In genomic region chr19:34697461-34697860, GRCm38 (mm10) we compare ENCODE assay signal across 18 mouse cellular contexts. TPM values are rescaled to one million over a fixed set of nuclear protein-coding genes. Genes with fewer than 3 reads are reported as not detected.
"Had no signal": no experiment of that assay in that cellular context is flagged by ENCODE, and none has a peak within 500 bp of the region (broad histone marks: within the 10 kb centered on the region; RNA-seq: fewer than 3 reads in every experiment).

No protein-coding gene starts in this region.

- H3K27me3 ChIP-seq: lung, embryonic 15.5 days; megakaryocyte, embryonic 14.5 days; midbrain, embryonic 13.5 days; midbrain, embryonic 15.5 days; neural tube, embryonic 12.5 days; stomach, embryonic 15.5 days had no signal

- DNase-seq: lung, adult 2 months; lung, postnatal 14 days; lung, postnatal 36 days; right cerebral cortex, postnatal 14 days; thymus, adult 2 months; thymus, postnatal 25 days; thymus, postnatal 4 days had no signal

- H3K4me2 ChIP-seq: lung, embryonic 15.5 days; midbrain, embryonic 11.5 days; midbrain, embryonic 13.5 days; midbrain, embryonic 15.5 days; neural tube, embryonic 12.5 days; stomach, embryonic 15.5 days had no signal

- H3K36me3 ChIP-seq: lung, embryonic 15.5 days; midbrain, embryonic 13.5 days; midbrain, embryonic 15.5 days; neural tube, embryonic 12.5 days; stomach, embryonic 15.5 days had no signal

- H3K27ac ChIP-seq: lung, embryonic 15.5 days; macrophage; midbrain, embryonic 13.5 days; midbrain, embryonic 15.5 days; neural tube, embryonic 12.5 days; stomach, postnatal 0 days had no signal

- H3K4me1 ChIP-seq: megakaryocyte, embryonic 14.5 days; midbrain, embryonic 13.5 days; midbrain, embryonic 15.5 days; neural tube, embryonic 12.5 days; stomach, embryonic 15.5 days had no signal

- H3K4me3 ChIP-seq: lung, embryonic 15.5 days; megakaryocyte, embryonic 14.5 days; midbrain, embryonic 13.5 days; midbrain, embryonic 15.5 days; neural tube, embryonic 12.5 days; stomach, embryonic 15.5 days had no signal

- H3K9ac ChIP-seq: lung, embryonic 15.5 days; midbrain, embryonic 13.5 days; midbrain, embryonic 15.5 days; neural tube, embryonic 12.5 days; stomach, embryonic 15.5 days had no signal

- H3K9me3 ChIP-seq: lung, embryonic 15.5 days; megakaryocyte, embryonic 14.5 days; midbrain, embryonic 13.5 days; midbrain, embryonic 15.5 days; neural tube, embryonic 12.5 days; stomach, embryonic 15.5 days had no signal

- ATAC-seq: lung, postnatal 0 days; midbrain, embryonic 13.5 days; midbrain, embryonic 15.5 days had no signal

RNA-seq across cellular contexts. Expression of gene Slc16a12, which starts 49.6 kb away (rescaled TPM):
- polyA plus RNA-seq: macrophage had no signal

RNA-seq across cellular contexts. Expression of gene Ifit1bl2, which starts 56.9 kb away (rescaled TPM):
- polyA plus RNA-seq: testis, adult 2 months had no signal
